Mouse (Mus musculus): ENCODE measurements around the gene Ttll3.

The Ttll3 gene

DNA sequence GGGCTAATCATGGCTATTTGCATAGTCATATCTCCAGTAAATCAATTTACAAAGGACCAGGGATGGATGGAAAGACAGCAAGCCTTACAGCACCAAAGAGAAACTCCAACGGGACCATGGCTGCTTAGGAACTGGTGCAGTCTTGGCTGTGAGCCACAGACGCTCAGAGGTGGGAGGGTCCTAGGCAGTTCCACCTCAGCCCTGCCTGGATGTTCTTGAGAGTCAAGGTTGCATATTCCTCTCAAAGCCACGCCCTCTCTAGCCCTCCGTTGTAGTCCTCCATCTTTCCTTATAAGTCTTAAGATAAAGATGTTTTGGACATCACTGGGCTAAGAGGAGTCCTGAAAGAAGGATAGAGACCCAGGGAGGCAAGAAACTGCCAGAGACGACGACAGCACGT is 75.0 kb downstream of the Ttll3 start:
- no peak for DNase-seq (ENCODE audit: low spot score)

All from urinary bladder, postnatal 25 days (tissue).